Mouse (Mus musculus): Measurements from ENCODE around the gene Rbfox3. TPM values are rescaled to one million over a fixed set of nuclear protein-coding genes. Genes with fewer than 3 reads are reported as not detected.

Gene Rbfox3
- polyA plus RNA-seq, 1 experiment = 0.51 TPM

DNA sequence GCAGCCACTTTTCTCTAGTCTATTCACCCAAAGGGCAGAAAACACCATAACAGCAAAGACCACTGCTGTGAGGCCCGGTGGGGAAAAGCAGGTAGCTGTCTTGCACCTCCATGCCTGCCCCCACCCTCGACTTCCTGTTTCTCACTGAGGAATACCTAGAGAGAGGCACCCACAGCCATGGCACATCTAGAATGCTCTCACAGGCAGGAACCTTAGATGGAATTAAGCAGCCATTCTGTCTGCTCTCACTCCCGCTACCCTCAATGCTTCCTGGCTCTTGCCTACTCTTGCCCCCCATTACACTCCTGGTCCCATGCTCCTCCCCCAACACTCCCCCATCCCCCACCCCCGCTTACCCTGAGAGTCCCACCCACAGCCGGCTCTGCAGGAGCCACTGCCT is 20.9 kb downstream of the Rbfox3 start:
- no peak for TF ChIP-seq POLR2A (IDR thresholded peaks at IDR 0.05; ENCODE audit: low read depth, low read length)
- H3K36me3 ChIP-seq (ENCODE audit: control insufficient read depth, insufficient read depth, low read length) = no peaks in the 10 kb centered on the region
- no peaks in the 10 kb centered on the region for H3K4me1 ChIP-seq (ENCODE audit: control insufficient read depth, insufficient read depth, insufficient read length)
- no peak overlapping the region for H3K4me3 ChIP-seq (ENCODE audit: extremely low read depth, insufficient read depth, insufficient read length)
- no peaks in the 10 kb centered on the region for H3K27me3 ChIP-seq (ENCODE audit: control insufficient read depth, insufficient read depth, low read length)
- no peak overlapping the region for H3K27ac ChIP-seq (ENCODE audit: insufficient read depth, low read length)
- WGBS = 53% methylated on average over 5 of the region's 5 CpGs
- DNase-seq (ENCODE audit: low read depth in 1 of 2, low spot score in 2 of 2) = no peak

- Histone ChIP-seq H3K4me1 (ENCODE audit: control insufficient read depth, insufficient read depth, insufficient read length) (no peaks in the 10 kb centered on the region), H3K27me3 (ENCODE audit: control insufficient read depth, insufficient read depth, low read length) (no peaks in the 10 kb centered on the region), H3K36me3 (ENCODE audit: control insufficient read depth, insufficient read depth, low read length) (no peaks in the 10 kb centered on the region), H3K4me3 (ENCODE audit: extremely low read depth, insufficient read depth, insufficient read length) (no peak overlapping the region), H3K27ac (ENCODE audit: insufficient read depth, low read length) (no peak overlapping the region)
- no peak for DNase-seq (ENCODE audit: low read depth in 1 of 2, low spot score in 2 of 2)
- 71% methylated on average over 4 of the region's 4 CpGs for whole genome bisulfite sequencing
- TF ChIP-seq POLR2A (IDR thresholded peaks at IDR 0.05; ENCODE audit: low read depth, low read length) = no peak
- TF ChIP-seq CTCF (IDR thresholded peaks at IDR 0.05; ENCODE audit: extremely low read depth, insufficient read depth, insufficient read length, insufficient replicate concordance) = no peak
Observed at GRCm38 (mm10) chr11:118889500-118889899, 21.9 kb downstream of the Rbfox3 start.

GRCm38 (mm10) chr11:118888426-118888825 is 23.0 kb downstream of the Rbfox3 start:
- no peak for DNase-seq (ENCODE audit: low read depth in 1 of 2, low spot score in 2 of 2)
- Histone ChIP-seq H3K36me3 (ENCODE audit: control insufficient read depth, insufficient read depth, low read length) (no peaks in the 10 kb centered on the region), H3K27ac (ENCODE audit: insufficient read depth, low read length) (no peak overlapping the region), H3K27me3 (ENCODE audit: control insufficient read depth, insufficient read depth, low read length) (no peaks in the 10 kb centered on the region), H3K4me1 (ENCODE audit: control insufficient read depth, insufficient read depth, insufficient read length) (no peaks in the 10 kb centered on the region), H3K4me3 (ENCODE audit: extremely low read depth, insufficient read depth, insufficient read length) (no peak overlapping the region)
- 76% methylated on average over 8 of the region's 8 CpGs for WGBS
- TF ChIP-seq CTCF (IDR thresholded peaks at IDR 0.05; ENCODE audit: extremely low read depth, insufficient read depth, insufficient read length, insufficient replicate concordance) (no peak), POLR2A (IDR thresholded peaks at IDR 0.05; ENCODE audit: low read depth, low read length) (no peak)

DNA sequence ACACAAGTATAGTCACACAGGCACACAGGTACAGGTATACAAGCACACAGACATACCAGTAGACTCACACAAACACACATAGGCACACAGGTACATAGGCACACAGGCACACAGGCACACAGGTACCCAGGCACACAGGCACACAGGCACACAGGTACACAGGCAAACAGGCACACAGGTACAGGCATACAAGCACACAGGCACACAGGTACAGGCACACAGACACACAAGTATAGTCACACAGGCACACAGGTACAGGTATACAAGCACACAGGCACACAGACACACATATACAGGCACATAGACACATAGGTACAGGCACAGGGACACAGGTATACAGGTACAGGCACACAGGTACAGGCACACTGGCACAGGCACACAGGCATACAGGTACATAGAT is 24.2 kb downstream of the Rbfox3 start:
- H3K4me1 ChIP-seq (ENCODE audit: control insufficient read depth, insufficient read depth, insufficient read length) = no peaks in the 10 kb centered on the region
- no peak overlapping the region for H3K27ac ChIP-seq (ENCODE audit: insufficient read depth, low read length)
- no peak for DNase-seq (ENCODE audit: low read depth in 1 of 2, low spot score in 2 of 2)
- no peaks in the 10 kb centered on the region for H3K27me3 ChIP-seq (ENCODE audit: control insufficient read depth, insufficient read depth, low read length)
- no peaks in the 10 kb centered on the region for H3K36me3 ChIP-seq (ENCODE audit: control insufficient read depth, insufficient read depth, low read length)
- TF ChIP-seq POLR2A (IDR thresholded peaks at IDR 0.05; ENCODE audit: low read depth, low read length) = no peak
- TF ChIP-seq CTCF (IDR thresholded peaks at IDR 0.05; ENCODE audit: extremely low read depth, insufficient read depth, insufficient read length, insufficient replicate concordance) = no peak
- no peak overlapping the region for H3K4me3 ChIP-seq (ENCODE audit: extremely low read depth, insufficient read depth, insufficient read length)

GRCm38 (mm10) chr11:118886269-118886965 is 25.0 kb downstream of the Rbfox3 start:
- Histone ChIP-seq H3K4me3 (ENCODE audit: extremely low read depth, insufficient read depth, insufficient read length) (no peak overlapping the region), H3K27me3 (ENCODE audit: control insufficient read depth, insufficient read depth, low read length) (no peaks in the 10 kb centered on the region), H3K27ac (ENCODE audit: insufficient read depth, low read length) (no peak overlapping the region), H3K4me1 (ENCODE audit: control insufficient read depth, insufficient read depth, insufficient read length) (no peaks in the 10 kb centered on the region), H3K36me3 (ENCODE audit: control insufficient read depth, insufficient read depth, low read length) (no peaks in the 10 kb centered on the region)
- no peak for TF ChIP-seq POLR2A (IDR thresholded peaks at IDR 0.05; ENCODE audit: low read depth, low read length)
- 91% methylated on average over 11 of the region's 11 CpGs for WGBS
- DNase-seq (ENCODE audit: low read depth in 1 of 2, low spot score in 2 of 2) = no peak

GRCm38 (mm10) chr11:118885604-118886003 is 25.8 kb downstream of the Rbfox3 start:
- DNase-seq (ENCODE audit: low read depth in 1 of 2, low spot score in 2 of 2) = no peak
- no peaks in the 10 kb centered on the region for H3K27me3 ChIP-seq (ENCODE audit: control insufficient read depth, insufficient read depth, low read length)
- TF ChIP-seq CTCF (IDR thresholded peaks at IDR 0.05; ENCODE audit: extremely low read depth, insufficient read depth, insufficient read length, insufficient replicate concordance) (no peak), POLR2A (IDR thresholded peaks at IDR 0.05; ENCODE audit: low read depth, low read length) (no peak)
- H3K4me3 ChIP-seq (ENCODE audit: extremely low read depth, insufficient read depth, insufficient read length) = no peak overlapping the region
- H3K27ac ChIP-seq (ENCODE audit: insufficient read depth, low read length) = no peak overlapping the region
- H3K4me1 ChIP-seq (ENCODE audit: control insufficient read depth, insufficient read depth, insufficient read length) = no peaks in the 10 kb centered on the region
- WGBS = 79% methylated on average over 8 of the region's 8 CpGs
- H3K36me3 ChIP-seq (ENCODE audit: control insufficient read depth, insufficient read depth, low read length) = no peaks in the 10 kb centered on the region

DNA sequence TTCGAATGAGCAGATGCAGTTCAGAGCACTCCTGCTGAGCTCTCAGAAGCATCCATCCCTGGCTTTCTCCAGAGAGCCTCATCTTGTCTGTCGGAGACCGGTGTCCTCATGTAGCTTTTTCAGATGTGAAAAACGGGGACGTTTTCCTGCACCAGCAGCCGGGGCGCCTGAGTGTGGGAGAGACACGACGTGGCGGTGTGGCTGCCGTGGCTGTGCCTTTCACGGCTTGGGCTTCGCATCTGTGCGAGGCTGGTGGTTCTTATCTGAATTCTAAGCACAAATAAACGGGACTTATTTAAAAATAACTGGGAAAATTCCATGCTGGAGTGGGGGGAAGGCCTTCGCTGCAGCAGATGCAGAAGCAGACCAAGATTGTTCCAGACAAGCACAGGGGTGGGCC is 26.3 kb downstream of the Rbfox3 start:
- 86% methylated on average over 16 of the region's 16 CpGs for WGBS
- Histone ChIP-seq H3K4me1 (ENCODE audit: control insufficient read depth, insufficient read depth, insufficient read length) (no peaks in the 10 kb centered on the region), H3K27ac (ENCODE audit: insufficient read depth, low read length) (no peak overlapping the region), H3K36me3 (ENCODE audit: control insufficient read depth, insufficient read depth, low read length) (no peaks in the 10 kb centered on the region), H3K4me3 (ENCODE audit: extremely low read depth, insufficient read depth, insufficient read length) (no peak overlapping the region), H3K27me3 (ENCODE audit: control insufficient read depth, insufficient read depth, low read length) (no peaks in the 10 kb centered on the region)
- no peak for TF ChIP-seq POLR2A (IDR thresholded peaks at IDR 0.05; ENCODE audit: low read depth, low read length)
- no peak for TF ChIP-seq CTCF (IDR thresholded peaks at IDR 0.05; ENCODE audit: extremely low read depth, insufficient read depth, insufficient read length, insufficient replicate concordance)
- no peak for DNase-seq (ENCODE audit: low read depth in 1 of 2, low spot score in 2 of 2)
